Mouse (Mus musculus): ENCODE results near the gene Ski.

Gene Ski

DNA sequence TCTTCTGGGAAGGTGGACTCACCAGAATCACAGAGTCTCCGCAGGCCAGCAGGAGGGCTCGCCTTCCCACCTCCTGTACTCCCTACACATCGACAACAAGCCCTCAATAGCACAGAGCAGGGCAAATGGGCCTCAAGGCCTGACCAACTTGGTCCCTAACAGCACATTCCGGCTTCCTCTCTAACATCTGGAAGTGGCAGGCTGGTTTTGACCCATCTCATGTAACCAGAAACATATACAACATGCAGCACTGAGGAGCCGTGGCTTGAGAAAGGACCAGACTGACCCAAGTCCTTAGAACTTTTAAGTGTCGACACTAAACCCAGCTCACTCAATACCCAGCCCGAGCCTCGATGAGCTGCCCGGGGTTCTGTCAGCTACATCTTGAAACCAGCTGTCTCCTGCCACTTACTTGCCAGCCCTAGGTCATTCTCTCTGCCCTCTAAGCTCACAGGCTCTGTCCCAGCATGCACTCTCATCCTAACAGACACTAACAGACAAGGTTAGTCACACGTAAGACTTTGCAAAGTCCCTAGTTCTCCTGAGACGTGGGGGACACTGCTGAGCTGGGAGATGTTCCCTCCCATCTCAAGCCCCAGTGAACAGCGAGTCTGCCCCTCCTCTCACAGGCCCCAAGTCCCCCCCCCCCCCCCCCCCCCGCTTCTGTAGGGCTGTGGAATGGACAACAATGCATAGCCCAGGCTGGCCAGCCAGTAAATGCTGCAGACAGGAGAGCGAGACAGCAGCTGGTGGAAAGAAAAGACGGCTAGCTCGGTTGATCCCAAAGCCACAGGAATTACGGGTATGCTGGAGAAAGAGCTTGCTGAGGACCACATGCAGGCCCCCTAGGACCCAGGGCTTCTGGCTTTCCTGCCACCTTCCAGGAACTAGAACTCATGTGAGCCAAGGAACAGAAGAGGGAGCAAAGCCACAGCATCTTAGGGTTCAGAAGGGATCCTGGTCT lies 48.3 kb downstream of the Ski start:
- DNase-seq, result no peak

DNA sequence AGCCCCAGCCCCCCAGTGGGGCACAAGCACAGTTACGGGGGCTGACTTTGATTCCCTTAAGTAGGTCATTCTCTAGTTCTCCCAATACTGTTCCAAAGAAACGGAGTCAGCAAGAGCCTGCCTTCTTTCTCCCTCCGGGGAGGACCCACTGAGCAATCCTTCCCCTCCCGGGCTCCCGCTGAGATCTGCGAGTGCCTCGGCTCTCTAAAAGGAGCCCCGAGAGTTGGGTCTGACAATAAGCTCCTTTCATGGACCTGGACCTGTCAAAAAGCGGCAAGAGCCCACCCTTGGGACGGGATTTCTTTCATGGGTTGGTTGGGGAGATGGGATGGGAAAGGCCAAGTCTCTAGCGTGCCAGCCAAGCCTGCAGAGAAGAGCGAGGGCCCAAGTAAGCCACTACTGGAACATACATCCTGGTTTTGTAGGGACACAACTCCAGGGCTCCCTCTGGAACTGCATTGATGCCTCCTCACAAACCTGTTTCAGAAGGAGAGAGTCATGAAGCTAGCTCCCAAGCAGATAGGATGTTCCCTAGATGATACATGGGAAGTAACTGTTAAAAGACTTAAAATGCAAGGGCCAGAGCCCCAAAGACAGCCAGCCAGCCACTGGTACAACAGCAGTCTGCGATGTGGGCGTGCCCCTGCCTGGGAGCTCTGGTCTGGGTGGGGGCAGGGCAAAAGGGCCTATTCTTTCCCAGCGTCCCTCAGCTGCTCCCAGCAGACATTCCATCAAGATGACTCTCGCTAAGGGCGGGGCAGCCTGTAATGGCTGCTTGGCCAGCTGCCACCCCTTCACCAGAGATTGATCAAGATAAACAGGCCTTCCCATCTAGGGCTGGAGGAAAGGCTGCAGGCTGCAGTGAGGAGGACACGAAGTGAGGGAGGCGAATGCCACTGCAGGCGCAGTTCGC lies 49.2 kb downstream of the Ski start:
- peak; percentile 93 to 95 for DNase-seq

DNA sequence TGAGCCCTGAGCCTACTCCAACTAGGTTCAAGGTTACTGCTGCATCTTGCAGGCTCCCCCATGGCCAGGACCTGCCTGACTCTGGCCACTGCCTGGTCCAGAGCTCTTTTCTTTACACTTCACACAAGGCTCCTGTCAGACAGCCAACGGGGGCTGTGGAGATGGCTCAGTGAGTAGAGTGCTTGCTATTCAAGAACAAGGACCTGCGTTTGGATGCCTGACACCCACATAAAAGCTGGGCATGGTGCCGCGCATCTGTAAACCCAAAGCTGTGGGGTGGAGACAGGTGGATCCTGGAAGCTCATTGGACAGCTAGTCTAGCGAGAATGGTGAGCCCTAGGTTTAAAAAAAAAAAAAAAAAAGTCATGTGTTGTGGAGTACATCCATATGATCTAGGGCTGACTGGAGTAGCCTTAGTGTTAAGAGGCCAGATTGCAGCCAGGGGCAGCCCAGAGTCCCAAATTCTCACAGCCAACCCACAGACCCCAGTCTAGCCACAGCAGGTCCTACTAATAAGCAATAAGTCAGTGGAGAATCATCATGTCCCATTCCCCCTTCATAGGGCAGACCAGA lies 50.3 kb downstream of the Ski start:
- no peak for DNase-seq

DNA sequence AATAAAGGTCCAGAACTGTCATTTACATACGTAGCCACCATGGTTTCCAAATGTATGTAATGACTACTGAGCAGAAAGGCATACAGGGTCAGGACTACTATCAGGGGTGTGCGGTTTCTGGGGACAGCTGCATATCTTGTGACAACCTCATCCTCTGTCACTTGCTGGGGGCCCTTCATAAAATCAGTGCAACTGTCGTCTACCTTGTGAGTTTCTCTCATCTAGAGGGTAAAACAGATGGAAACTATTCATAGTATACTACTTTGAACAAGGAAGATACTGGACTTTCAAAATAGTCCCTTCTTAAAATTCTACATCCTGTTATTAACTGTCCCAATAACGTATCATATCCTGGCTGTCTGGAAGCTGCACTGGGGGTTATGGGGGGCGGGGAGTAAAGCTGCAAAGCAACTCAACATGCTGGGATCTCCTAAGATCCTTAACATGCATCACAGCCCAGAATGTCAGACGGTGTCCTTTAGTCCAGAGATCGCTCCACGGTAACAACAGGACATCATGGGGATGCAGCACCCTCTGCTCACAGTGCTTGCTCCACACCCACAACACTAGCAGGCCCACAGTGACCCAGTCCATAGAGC lies 51.7 kb downstream of the Ski start:
- no peak for DNase-seq

DNA sequence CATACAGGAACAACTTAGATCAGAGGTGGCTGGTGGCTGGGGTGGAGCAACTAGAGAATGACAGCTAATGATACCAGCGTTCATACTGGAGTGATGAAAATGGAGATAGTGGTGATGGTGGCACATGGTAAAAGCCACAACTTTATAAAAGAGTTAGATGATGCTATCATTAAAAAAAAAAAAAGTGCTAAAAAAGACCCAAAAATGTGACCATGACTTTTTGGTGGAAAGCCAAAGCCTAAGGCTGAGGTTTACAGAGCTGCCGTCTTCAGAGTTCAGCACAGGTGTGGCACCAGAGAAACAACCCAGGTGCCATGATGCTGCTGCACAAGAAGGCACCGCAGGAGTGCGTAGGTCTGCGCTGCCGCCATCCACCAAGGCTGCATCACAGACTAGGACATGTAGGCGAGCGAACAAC lies 53.5 kb downstream of the Ski start:
- no peak for DNase-seq

DNA sequence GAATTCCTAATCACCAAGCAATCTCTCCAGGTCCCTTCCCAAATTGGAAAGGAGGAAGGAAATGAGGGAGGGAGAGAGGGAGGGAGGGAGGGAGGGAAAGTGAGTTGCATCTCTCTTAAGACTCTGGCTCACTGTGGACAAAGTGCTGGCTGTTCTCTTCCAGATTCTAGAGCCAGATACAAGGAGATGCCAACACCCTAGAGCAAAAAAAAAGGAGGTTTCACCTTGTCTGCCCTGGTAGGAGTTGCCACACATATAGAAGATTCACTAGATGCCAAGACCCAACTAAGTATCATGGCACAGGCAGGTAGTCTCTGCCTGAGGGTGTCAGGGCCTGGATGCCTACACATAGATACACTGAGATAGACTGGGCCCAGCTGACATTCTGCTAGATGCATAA lies 56.5 kb downstream of the Ski start:
- no peak for DNase-seq

DNA sequence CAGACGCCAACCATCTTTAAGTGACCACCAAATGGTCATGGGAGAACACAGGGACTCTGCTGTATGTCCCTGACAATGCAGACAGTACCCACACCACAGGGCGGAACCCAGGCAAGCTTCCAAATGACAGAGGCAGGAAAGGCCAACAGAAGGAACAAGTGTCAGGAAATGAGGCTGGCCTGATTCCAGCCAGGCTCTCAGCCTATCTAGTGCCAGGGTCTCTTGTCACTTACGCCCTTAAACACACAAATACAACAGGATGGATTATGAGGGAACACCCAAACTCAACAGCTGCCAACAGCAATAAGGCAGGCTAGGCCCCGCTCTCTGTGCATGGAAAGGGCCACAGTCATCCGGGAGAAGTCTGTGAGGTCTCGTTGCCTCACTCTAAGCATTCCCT lies 57.8 kb downstream of the Ski start:
- DNase-seq, result peak; percentile 75

DNA sequence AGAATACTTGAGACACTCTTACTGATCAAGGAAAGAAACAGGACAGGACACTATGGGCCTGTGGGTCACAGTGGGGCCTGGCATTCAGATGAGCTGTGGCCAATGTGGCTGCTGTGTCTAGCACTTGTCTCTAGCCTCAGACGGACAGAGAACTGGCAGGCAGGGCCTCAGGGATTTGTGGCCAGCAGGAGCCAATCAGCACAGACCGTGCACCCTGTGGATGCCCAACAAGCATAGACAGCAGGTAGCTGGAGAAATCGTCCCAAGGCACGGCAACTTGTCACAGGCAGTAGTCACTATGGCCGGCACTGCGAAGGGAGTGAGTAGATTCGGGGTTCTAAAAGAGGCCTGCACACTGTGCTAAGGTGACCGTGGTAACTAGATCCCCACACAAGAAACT lies 58.7 kb downstream of the Ski start:
- DNase-seq, result no peak

DNA sequence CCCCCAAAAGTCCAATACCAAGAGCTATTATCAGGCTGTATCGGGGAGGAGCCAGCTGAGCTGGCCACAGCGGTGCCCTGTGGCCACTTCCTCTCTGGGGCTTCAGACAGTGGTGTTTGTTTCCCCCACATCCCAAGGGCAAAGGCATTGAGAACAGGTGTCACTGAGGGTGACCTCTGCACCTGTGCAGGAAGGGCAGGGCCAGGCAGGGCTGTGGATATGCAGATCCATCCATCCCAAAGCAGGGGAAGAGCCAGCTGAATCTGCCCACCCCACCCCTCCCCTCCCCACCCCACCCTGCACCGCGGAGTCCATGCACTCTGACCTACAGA lies 59.1 kb downstream of the Ski start:
- no peak for DNase-seq

DNA sequence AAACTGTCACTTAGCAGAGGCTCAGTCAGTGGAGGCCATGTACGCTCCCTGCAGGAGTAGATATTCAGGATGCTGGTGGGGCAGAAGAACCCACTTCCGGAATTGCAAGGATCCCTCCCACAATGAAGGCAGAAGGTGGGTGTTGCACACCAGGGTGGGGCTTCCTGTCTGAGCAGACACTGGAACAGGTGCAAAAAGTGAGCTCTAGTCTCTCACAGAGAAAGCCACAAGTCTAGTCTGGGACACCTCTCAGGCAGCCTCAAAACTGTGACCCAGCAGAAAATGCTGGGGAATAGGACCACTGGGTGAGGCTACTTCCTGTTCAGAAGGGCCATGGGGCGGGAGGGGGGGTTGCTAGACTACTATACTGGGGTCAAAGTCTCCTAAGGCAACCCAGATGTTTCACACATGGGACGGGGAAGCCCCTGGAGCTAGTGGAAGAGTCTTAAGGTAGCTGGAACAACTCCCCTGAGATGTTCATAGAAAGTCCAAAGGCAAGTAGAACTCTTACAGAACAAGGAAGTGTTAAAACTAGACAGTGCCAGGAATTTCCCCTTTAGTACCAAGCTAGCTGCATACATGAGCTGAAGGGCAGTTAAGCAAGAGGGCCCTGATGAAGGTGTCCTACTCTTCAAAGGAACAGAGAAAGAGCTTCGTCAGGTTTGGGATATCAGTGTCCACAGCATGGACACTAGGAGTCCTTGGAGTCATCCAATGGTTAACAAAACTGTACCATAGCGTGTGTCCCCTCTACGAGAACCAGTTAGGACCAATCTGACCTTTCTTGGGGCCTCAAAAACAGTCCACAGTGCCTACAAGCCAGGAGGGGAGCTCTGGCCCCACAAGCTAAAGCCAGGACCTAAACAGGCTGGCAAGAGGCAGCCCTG lies 59.7 kb downstream of the Ski start:
- DNase-seq, result no peak

DNA sequence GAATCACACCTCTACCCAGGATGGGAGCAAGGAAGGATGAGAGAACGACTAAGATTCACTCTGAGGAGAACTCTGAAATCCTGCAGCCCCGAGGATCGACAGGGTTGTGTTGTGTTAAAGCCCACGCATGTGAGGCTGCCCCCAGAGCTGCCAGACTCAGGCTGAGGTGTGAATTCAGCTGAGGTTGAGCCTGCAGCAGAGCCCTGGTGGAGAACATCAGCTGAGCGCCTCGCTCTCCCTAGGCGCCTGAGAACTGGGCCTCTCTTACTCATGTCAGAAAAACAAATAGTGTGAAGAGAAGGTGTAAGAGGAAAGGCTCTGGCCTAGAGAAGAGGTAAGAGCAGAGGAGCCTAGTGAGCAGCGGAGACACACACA lies 63.9 kb downstream of the Ski start:
- no peak for DNase-seq

DNA sequence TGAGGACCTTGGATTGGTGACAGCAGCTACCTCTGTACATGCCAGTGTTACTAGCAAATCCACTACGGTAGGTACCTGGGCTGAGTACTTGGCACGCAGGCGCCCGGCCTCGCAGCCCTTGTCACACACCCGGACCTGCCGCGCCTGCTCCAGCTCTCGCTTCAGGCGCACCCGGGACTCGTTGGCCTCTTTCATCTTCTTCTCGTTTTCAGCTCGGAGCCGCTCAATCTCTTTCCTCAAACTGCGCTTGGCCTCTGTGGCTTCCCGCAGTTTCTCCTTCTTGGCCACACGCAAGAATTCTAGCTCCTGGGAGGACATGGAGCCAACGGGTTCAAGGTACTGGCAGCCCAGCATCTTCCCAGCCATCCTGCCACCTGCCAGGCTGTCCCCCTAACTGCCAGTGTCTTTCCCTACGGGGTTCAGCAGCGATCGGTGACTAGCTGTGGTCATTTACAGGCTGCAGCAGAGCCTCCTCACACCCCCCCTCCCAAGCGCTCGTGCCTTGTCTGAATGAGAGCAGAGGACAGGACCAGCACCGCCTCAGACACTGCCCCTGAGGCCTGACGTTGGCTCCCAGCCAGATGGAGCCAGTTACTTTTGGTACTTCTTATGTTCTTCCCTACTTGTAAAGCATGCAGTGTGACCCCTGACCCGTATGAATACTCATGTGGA lies 64.4 kb downstream of the Ski start:
- DNase-seq, result no peak

DNA sequence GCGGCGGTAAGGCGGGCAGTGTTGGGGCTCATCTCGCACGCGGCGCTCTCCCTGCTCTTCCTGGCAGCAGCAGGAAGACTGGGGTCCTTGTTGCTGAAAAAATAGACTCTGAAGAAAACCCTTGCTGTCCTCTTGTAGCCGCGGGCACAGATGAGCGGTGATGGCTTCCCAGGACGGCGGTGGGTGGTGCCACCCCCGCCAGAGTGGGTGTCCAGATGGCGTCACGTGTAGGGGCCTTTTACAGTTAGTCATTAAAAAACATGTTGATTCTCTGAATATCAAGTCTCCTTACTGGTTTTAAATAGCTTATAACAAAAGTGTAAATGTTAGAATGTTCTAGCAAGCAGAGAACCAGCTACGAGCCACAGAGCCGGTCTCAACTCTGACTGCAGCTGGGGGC lies 65.7 kb downstream of the Ski start:
- no peak for DNase-seq

DNA sequence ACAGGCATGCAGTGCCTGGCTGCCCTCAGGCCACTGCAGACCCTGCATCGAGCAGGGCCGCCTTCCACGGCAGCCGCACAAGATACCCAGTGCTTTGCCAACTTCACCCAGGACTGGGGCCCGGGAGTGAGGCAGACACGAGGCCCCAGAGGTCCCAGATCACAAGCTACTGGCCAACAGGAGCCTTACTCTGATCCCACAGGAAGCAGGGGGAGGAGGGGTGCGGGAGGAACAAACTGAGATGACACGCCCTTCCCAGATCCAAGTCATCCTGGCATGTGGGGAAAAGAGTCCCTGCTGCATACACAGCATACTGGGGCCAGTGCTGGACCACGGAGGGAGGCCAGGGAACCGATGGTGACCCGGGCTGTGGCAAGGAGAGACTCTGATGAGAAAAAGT lies 67.4 kb downstream of the Ski start:
- DNase-seq, result peak in 1 of 2 experiments; percentile 45

DNA sequence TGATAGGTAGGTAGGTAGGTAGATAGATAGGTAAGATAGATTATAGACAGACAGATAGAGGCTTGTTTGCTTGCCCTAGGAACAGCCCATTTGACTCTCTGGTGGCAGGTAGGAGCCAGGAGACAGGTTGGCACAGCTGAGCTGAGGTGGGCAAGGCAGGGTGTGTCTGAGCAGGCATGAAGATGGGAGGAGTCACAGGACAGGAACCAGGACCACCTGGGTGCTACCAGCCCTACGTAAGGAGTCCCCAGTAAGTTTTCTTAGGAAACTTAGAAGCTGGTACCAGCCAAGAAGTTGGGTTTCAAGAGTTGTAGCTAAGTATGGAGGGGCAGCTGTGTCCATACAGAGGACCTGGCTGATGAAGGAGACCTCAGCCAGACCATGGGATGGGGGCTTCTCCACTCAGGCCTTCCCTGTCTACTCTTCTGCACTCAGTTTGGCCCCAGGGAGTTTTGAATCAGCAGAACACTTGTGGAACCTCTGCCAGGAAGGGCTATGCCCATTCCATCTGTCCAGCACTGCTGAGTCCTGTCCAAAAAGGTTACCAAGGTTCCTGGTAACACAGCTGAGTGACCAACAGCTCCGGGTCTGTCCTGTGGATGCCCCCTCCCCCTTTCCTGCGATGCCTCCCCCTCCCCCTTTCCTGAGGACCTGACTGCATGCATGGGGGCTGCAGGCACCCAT lies 68.9 kb downstream of the Ski start:
- DNase-seq, result no peak

DNA sequence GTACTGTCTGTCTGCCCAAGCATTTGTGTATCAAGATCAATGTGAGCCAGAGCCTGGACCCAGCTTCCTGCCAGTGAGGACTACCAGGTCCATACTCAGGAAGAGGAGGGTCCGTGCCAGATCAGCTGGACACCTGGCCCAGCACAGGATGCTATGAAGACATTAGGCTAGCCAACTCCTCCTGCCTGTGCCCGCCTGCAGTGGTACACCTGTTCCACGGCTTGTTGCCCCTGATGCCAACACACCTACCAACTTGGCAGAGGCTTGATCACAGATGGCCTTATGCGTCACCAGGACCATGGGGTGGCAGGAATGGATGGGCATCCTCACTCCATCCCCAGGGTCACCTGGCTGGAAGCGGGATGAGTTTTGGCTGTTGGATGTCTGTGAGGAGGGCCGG lies 69.9 kb downstream of the Ski start:
- no peak for DNase-seq

DNA sequence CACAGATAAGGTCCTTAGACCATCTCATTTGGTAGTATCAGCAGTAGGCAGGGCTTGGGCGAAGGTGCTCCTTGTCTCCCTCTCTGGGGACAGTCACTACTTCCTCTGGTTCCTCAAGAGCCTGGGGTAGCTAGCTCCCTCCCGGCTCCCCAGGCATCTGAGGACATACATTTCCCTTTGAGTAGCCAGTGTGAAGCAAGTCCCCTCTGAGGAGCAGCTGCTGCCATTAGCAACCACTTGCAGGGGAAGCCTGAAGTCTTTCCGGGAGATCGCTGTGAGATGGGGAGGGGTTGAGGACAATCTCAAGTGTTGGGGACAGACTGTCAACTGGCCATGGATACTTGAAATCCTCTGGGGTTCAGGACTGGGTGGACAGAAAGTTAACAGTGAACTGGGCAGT lies 70.5 kb downstream of the Ski start:
- no peak for DNase-seq

DNA sequence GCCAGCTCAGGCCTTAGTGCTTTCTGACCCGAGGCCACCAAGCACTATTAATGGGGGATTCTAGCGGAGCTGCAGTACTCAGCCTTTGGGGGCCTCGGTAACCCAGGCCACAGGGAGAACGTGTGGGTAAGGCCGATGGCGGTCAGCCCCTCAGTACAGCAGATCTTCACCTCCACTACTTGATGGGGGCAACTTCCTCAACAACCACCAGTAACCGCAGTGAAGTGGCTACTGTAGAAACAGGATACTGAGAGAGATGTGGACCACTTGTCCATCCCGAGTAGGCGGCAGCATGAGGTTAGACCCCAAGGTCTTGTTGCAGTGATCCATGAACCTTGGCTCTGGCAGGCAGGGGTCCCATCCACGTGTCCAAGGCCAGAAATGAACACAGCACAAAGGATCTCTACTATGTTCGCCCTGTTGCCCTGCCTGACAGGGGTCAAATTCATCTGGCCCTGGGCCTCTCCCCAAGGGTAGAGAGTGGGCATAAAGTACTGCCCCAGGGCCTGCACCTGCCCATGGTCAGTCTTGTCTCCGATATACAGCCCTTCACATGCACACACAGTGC lies 71.1 kb downstream of the Ski start:
- DNase-seq, result no peak

DNA sequence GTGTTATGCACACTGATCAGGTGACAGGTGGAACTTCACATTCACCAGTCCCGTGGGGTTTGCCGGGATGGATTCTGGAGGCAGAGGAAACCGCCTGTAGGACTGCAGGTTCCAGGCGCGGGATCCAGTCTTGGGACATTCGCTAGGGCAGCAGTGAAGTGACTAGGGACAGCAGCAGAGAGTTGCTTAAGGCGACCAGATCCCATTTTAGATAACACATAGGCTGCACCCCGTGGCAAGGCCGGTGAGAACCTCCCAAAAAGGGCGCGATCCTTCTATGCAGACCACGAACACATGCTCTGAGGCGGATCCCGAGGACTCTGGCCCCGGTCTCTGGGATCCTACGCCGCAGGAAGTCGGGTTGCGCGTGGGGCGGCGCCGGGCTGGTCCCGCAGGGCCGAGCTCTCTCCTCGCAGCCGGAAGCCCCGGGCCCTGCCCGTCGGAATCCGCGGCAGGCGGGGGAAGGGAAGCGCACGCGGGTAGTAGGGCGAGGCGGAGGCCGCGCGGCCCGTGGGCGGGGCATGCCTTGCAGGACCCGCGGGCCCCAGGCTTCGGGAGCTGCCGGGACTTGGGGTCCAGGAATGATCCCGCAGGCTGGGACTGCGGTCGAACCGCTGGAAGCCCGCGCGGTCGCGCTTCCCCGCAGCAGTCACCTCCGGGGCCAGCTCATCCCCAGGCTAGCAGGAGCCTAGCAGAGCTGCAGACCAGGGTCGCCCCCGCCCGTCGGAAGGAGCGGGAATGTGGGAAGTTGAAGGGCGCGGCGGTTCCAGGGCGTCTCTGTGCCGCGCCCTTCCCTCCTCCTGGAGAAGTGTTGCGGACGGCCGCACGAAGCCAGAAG lies 71.9 kb downstream of the Ski start:
- DNase-seq, result peak; percentile 86 to 87

DNA sequence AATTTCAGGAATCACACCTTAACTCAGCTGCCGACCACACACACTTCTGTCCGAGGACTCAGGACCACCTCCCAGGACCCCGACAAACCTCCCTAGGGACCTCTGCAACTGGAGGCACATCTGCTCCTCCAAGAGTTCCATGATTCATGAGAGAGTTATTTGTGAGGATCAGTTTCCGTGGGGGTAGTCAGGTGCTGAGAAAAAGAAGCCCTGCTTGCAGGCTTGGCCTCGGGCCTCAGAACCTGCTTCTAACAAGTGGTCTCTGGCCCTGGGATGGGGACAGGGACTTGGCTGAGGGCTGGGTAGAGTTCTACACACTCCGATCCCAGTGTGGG lies 72.5 kb downstream of the Ski start:
- no peak for DNase-seq

Data from kidney, adult 8-10 months (tissue).